In the genomic region with DNA sequence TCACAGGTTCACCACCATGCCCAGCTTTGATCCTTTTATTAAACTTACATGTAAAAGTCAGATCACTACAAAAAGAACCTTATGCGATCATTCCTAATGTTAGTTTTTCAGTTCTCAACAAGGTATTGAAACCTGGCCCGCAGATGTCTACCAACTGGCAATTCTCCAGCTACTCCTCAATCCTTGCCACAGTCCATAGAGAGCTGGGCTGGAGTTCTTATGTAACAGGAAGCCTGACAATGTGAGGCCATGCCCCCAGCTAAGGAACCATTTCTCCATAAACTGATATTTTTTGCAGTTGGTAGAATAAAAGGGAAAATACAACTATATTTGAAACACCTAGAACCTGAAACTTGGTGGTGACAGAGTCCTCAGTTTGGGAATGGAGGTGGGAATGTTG, we compare ENCODE assay signal across 27 mouse cellular contexts. TPM values are rescaled to one million over a fixed set of nuclear protein-coding genes. Genes with fewer than 3 reads are reported as not detected.
"Had no signal": no experiment of that assay in that cellular context is flagged by ENCODE, and none has a peak within 500 bp of the region (broad histone marks: within the 10 kb centered on the region; RNA-seq: fewer than 3 reads in every experiment).

No protein-coding gene starts in this region.

- DNase-seq: kidney, adult 11 months; kidney, adult 8-10 months; kidney, postnatal 10 days; liver, postnatal 0 days; lung, postnatal 14 days; midbrain, embryonic 14.5 days; thymus, adult 2 months; thymus, postnatal 14 days had no signal

- H3K4me3 ChIP-seq: intestine, embryonic 15.5 days; kidney, embryonic 15.5 days; limb, embryonic 15.5 days; lung, embryonic 15.5 days had no signal

- H3K27ac ChIP-seq: intestine, embryonic 15.5 days; kidney, embryonic 15.5 days; limb, embryonic 15.5 days; liver, embryonic 14.5 days; lung, embryonic 15.5 days; stomach, postnatal 0 days had no signal

- H3K4me1 ChIP-seq: kidney, embryonic 15.5 days; limb, embryonic 15.5 days had no signal

RNA-seq across cellular contexts. Expression of a gene that starts 50.5 kb away (rescaled TPM):
- total RNA-seq: layer of hippocampus, postnatal 25 days; left cerebral cortex, adult 18-20 months; left cerebral cortex, postnatal 25 days; megakaryocyte-erythroid progenitor cell, adult 5-6 weeks; midbrain, postnatal 0 days had no signal
- polyA plus RNA-seq: intestine, embryonic 15.5 days; kidney, embryonic 15.5 days; limb, embryonic 11.5 days; limb, embryonic 15.5 days; liver, embryonic 11.5 days; liver, embryonic 14.5 days; liver, postnatal 0 days; lung, embryonic 15.5 days; midbrain, embryonic 11.5 days; midbrain, embryonic 14.5 days; midbrain, postnatal 0 days; neural tube, embryonic 11.5 days; neural tube, embryonic 14.5 days; small intestine, adult 2 months; spleen, adult 2 months; stomach, embryonic 14.5 days; stomach, postnatal 0 days; thymus, adult 2 months had no signal
